Mouse (Mus musculus) cerebellum, adult 9-10 months (tissue): ENCODE measurements around the gene Ccdc137.

Source experiments
- DNase-seq: peaks from one replicate; pipeline ENCODE4 v3.0.0; 2022

Gene Ccdc137

GRCm38 (mm10) chr11:120501018-120501417 is 43.1 kb downstream of the Ccdc137 start:
- no peak for DNase-seq

GRCm38 (mm10) chr11:120501701-120502100 is 43.8 kb downstream of the Ccdc137 start:
- no peak for DNase-seq

- no peak for DNase-seq
Observed at GRCm38 (mm10) chr11:120505661-120506060, 47.7 kb downstream of the Ccdc137 start.

- DNase-seq = no peak
Observed at GRCm38 (mm10) chr11:120506899-120507298, 49.0 kb downstream of the Ccdc137 start.

GRCm38 (mm10) chr11:120507611-120508289 is 49.8 kb downstream of the Ccdc137 start:
- no peak for DNase-seq

GRCm38 (mm10) chr11:120508290-120508870 is 50.5 kb downstream of the Ccdc137 start:
- DNase-seq = no peak

GRCm38 (mm10) chr11:120509940-120510339 is 52.0 kb downstream of the Ccdc137 start:
- no peak for DNase-seq

- no peak for DNase-seq
Observed at GRCm38 (mm10) chr11:120510375-120511030, 52.6 kb downstream of the Ccdc137 start.

- DNase-seq = peak; percentile 72
Observed at GRCm38 (mm10) chr11:120512790-120513453, 55.0 kb downstream of the Ccdc137 start.
